In the genomic region with DNA sequence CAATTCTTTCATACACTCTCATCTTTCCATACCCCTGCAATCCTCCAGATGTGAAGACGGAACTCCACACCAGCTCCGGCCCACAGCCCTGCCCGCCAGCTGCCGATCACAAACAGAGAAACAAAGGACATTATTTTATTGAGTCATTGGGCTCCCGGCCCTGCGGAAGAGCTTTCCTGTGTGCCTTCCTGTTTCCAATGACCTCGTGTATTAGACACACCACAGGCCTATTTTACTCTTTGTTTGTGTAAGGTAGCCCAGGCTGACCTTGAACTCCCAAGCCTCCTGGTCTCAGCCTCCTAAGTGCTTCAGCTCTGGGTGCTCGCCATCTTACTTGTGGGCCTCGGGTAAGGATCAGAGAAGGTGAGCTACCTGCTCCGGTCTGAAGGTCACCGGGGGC, we compare ENCODE assay signal across 19 mouse cellular contexts. TPM values are rescaled to one million over a fixed set of nuclear protein-coding genes. Genes with fewer than 3 reads are reported as not detected.
DNase-seq lines count a peak whose midpoint lies in the region; ATAC-seq lines count a peak whose summit lies in the region.
"Had no signal": no experiment of that assay in that cellular context is flagged by ENCODE, and none has a peak within 500 bp of the region (broad histone marks: within the 10 kb centered on the region; RNA-seq: fewer than 3 reads in every experiment).

No protein-coding gene starts in this region.

- H3K9ac ChIP-seq in heart, embryonic 11.5 days (ENCODE audit: low read depth, low read length) = no peak overlapping the region
- H3K9ac ChIP-seq in limb, embryonic 15.5 days = no peak overlapping the region
- H3K9ac ChIP-seq: heart, embryonic 12.5 days; liver, embryonic 12.5 days had no signal

- WGBS in heart, embryonic 11.5 days (ENCODE audit: insufficient replicate concordance) = 71% methylated on average over 11 of the region's 11 CpGs
- WGBS in limb, embryonic 15.5 days = 68% methylated on average over 11 of the region's 11 CpGs

- H3K27me3 ChIP-seq in heart, embryonic 11.5 days (ENCODE audit: control insufficient read depth, insufficient read depth, low read length) = no peaks in the 10 kb centered on the region
- no peaks in the 10 kb centered on the region for H3K27me3 ChIP-seq in limb, embryonic 15.5 days

- H3K4me1 ChIP-seq in heart, embryonic 11.5 days (ENCODE audit: control insufficient read depth, insufficient read depth, low read length) = peaks cover 16% of the 10 kb centered on the region
- H3K4me1 ChIP-seq in limb, embryonic 15.5 days = peaks cover 29% of the 10 kb centered on the region
- H3K4me1 ChIP-seq: liver, embryonic 12.5 days had no signal

- no peak overlapping the region for H3K4me3 ChIP-seq in heart, embryonic 11.5 days (ENCODE audit: low read depth, low read length)
- no peak overlapping the region for H3K4me3 ChIP-seq in limb, embryonic 15.5 days
- H3K4me3 ChIP-seq: erythroblast, embryonic 14.5 days; heart, embryonic 12.5 days; liver, embryonic 12.5 days had no signal

- intact Hi-C loops in left cerebral cortex, postnatal 36 days (cut with DNase I) = no loop called here

- DNase-seq in heart, adult 18-20 months = peak; percentile 17 to 34
- DNase-seq in kidney, postnatal 10 days = peak; percentile 35
- DNase-seq in kidney, adult 8-10 months = no peak
- peak; percentile 47 for DNase-seq in R1 (ENCODE audit: low read depth, low spot score)
- no peak for DNase-seq in left cerebral cortex, postnatal 36 days (ENCODE audit: low spot score in 2 of 2)
- no peak for DNase-seq in c-Kit-positive CD71-positive TER-119-positive erythroid progenitor cells, embryonic 14.5 days (ENCODE audit: low spot score)
- DNase-seq: adrenal gland, postnatal 10 days; cerebellum, adult 9-10 months; embryo, embryonic 11 days; midbrain, embryonic 14.5 days; thymus, postnatal 25 days had no signal

- H3K27ac ChIP-seq in heart, embryonic 11.5 days (ENCODE audit: low read depth, low read length) = no peak overlapping the region
- peak overlapping the region; percentile 74 for H3K27ac ChIP-seq in limb, embryonic 15.5 days
- H3K27ac ChIP-seq: macrophage; stomach, postnatal 0 days had no signal

- H3K9me3 ChIP-seq in heart, embryonic 11.5 days (replicated peaks; ENCODE audit: control insufficient read depth, low read length) = no peaks in the 10 kb centered on the region
- H3K9me3 ChIP-seq in limb, embryonic 15.5 days = no peaks in the 10 kb centered on the region
- H3K9me3 ChIP-seq: heart, embryonic 12.5 days; liver, embryonic 12.5 days had no signal

- no peak for ATAC-seq in heart, embryonic 11.5 days (replicated peaks; ENCODE audit: insufficient number of reproducible peaks, low FRiP score, low TSS enrichment)
- no peak for ATAC-seq in limb, embryonic 15.5 days (ENCODE audit: insufficient number of reproducible peaks, low FRiP score, low TSS enrichment, low read depth)
- ATAC-seq: forebrain, embryonic 16.5 days; liver, embryonic 12.5 days had no signal

- no peak overlapping the region for H3K4me2 ChIP-seq in heart, embryonic 11.5 days
- H3K4me2 ChIP-seq in limb, embryonic 15.5 days = no peak overlapping the region
- H3K4me2 ChIP-seq: heart, embryonic 12.5 days; liver, embryonic 12.5 days had no signal

- no peaks in the 10 kb centered on the region for H3K36me3 ChIP-seq in heart, embryonic 11.5 days (ENCODE audit: control insufficient read depth, insufficient read depth, low read length)
- no peaks in the 10 kb centered on the region for H3K36me3 ChIP-seq in limb, embryonic 15.5 days
- H3K36me3 ChIP-seq: heart, embryonic 12.5 days; liver, embryonic 12.5 days had no signal

RNA-seq across cellular contexts. Expression of a gene that starts 53.1 kb away (rescaled TPM):
- total RNA-seq in heart, adult 18-20 months (2021) = 10 to 100 TPM; 10.5 to 16.5 TPM
- 0.86 and 0.90 TPM in 2 replicates for polyA plus RNA-seq in heart, embryonic 11.5 days (2014; fragmentation: Nextera tagmentation; extraction: Ambion mirVana)
- 14.0 and 18.8 TPM in 2 replicates for polyA plus RNA-seq in limb, embryonic 15.5 days (2015; fragmentation: Nextera tagmentation; extraction: Ambion mirVana)
- 100 to 1,000 TPM; 821 to 972 TPM for total RNA-seq in left cerebral cortex, postnatal 36 days (2021)
- polyA plus RNA-seq: erythroblast, embryonic 14.5 days had no signal

Comparison
In these comparisons a context has a peak if more than half of its experiments do, and no peak if none do; other contexts are left out.
1. DNase-seq: peak in heart, adult 18-20 months (2 of 2), kidney, postnatal 10 days (single experiment) and R1 (single experiment); none in kidney, adult 8-10 months (0 of 2), left cerebral cortex, postnatal 36 days (0 of 2) and c-Kit-positive CD71-positive TER-119-positive erythroid progenitor cells, embryonic 14.5 days (single experiment).
2. RNA of a gene that starts 53.1 kb away (total RNA-seq): 821 to 972 TPM in left cerebral cortex, postnatal 36 days; 10.5 to 16.5 TPM in heart, adult 18-20 months; every median in the first group is over 10 times any median in the second.